Mouse (Mus musculus): ENCODE measurements around the gene Col6a2.

Gene Col6a2

GRCm38 (mm10) chr10:76546566-76546965 lies 76.9 kb downstream of the Col6a2 start:
- DNase-seq, result no peak
